In the genomic region with DNA sequence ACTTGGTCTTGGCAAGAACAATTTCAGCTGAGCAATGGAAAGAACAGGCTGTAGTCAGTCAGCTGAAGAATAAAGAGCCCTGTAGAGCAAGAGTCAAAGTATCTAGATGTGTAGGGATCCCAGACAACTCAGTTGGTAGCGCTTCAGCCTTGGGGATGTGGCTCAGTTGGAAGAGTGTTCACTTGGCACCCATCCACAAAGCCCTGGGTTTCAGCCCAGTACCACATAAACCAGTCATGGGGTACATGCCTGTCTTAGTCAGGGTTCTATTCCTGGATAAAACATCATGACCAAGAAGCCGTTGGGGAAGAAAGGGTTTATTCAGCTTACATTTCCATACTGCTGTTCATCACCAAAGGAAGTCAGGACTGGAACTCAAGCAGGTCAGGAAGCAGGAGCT, we compare ENCODE assay signal across 28 mouse cellular contexts. TPM values are rescaled to one million over a fixed set of nuclear protein-coding genes. Genes with fewer than 3 reads are reported as not detected.
"Had no signal": no experiment of that assay in that cellular context is flagged by ENCODE, and none has a peak within 500 bp of the region (broad histone marks: within the 10 kb centered on the region; RNA-seq: fewer than 3 reads in every experiment).

No protein-coding gene starts in this region.

- H3K27ac ChIP-seq: heart, embryonic 10.5 days; hindbrain, embryonic 10.5 days; hindbrain, embryonic 12.5 days; hindbrain, embryonic 14.5 days; intestine, embryonic 15.5 days; kidney, postnatal 0 days; limb, embryonic 13.5 days; limb, embryonic 15.5 days; liver, embryonic 12.5 days; liver, embryonic 14.5 days had no signal

- H3K4me3 ChIP-seq: heart, embryonic 10.5 days; heart, embryonic 12.5 days; hindbrain, embryonic 10.5 days; hindbrain, embryonic 12.5 days; intestine, embryonic 15.5 days; limb, embryonic 13.5 days; limb, embryonic 15.5 days; liver, embryonic 12.5 days had no signal

- DNase-seq: gastrocnemius, postnatal 14 days; gastrocnemius, postnatal 36 days; heart, adult 18-20 months; heart, postnatal 10 days; heart, postnatal 4 days; kidney, adult 18-20 months; kidney, adult 8-10 months; kidney, postnatal 14 days; kidney, postnatal 36 days; layer of hippocampus, postnatal 36 days; left cerebral cortex, postnatal 4 days; lung, adult 18-20 months had no signal

RNA-seq across cellular contexts. Expression of a gene that starts 9.2 kb away (rescaled TPM):
- total RNA-seq: gastrocnemius, adult 18-20 months; gastrocnemius, adult 8-10 months; gastrocnemius, postnatal 14 days; gastrocnemius, postnatal 36 days; heart, adult 18-20 months; heart, adult 8-10 months; heart, postnatal 10 days; heart, postnatal 25 days; heart, postnatal 4 days; liver, adult 2 months had no signal
